In genomic region chr5:118029035-118029408, GRCm38 (mm10) we compare ENCODE assay signal across 8 mouse cellular contexts. TPM values are rescaled to one million over a fixed set of nuclear protein-coding genes. Genes with fewer than 3 reads are reported as not detected.
A peak's percentile ranks its signal among the peaks of the same experiment; 100 is the strongest.
DNase-seq lines count a peak whose midpoint lies in the region; ATAC-seq lines count a peak whose summit lies in the region.

No protein-coding gene starts in this region.

- no peak for ATAC-seq in liver, embryonic 11.5 days (replicated peaks; ENCODE audit: low FRiP score)
- 0 out of 2 replicates have a peak, but pooled peaks have one; percentile 19 for ATAC-seq in stomach, embryonic 15.5 days (ENCODE audit: insufficient read depth, low FRiP score, low read depth)

- no peak overlapping the region for H3K9ac ChIP-seq in liver, embryonic 11.5 days (ENCODE audit: low read depth, low read length)
- H3K9ac ChIP-seq in stomach, embryonic 15.5 days, result no peak overlapping the region

- peaks cover 56% of the 10 kb centered on the region for H3K27me3 ChIP-seq in liver, embryonic 11.5 days (replicated peaks; ENCODE audit: control insufficient read depth, insufficient read depth, low read length)
- peaks cover 46% of the 10 kb centered on the region for H3K27me3 ChIP-seq in stomach, embryonic 15.5 days (replicated peaks)

- peaks cover 24% of the 10 kb centered on the region for H3K4me1 ChIP-seq in liver, embryonic 11.5 days (replicated peaks; ENCODE audit: control insufficient read depth, insufficient read depth, low read length)
- peaks cover 33% of the 10 kb centered on the region for H3K4me1 ChIP-seq in stomach, embryonic 15.5 days

- peak overlapping the region; percentile 60 for H3K4me3 ChIP-seq in liver, embryonic 11.5 days (ENCODE audit: low read depth, low read length)
- peak overlapping the region; percentile 66 for H3K4me3 ChIP-seq in stomach, embryonic 15.5 days (replicated peaks)

- 6% methylated on average over 12 of the region's 12 CpGs for WGBS in liver, embryonic 11.5 days
- 5% methylated on average over 12 of the region's 12 CpGs for WGBS in stomach, embryonic 15.5 days

- H3K9me3 ChIP-seq in liver, embryonic 11.5 days (ENCODE audit: control insufficient read depth, low read length), result no peaks in the 10 kb centered on the region
- no peaks in the 10 kb centered on the region for H3K9me3 ChIP-seq in stomach, embryonic 15.5 days

- H3K27ac ChIP-seq in liver, embryonic 11.5 days (ENCODE audit: low read depth, low read length), result no peak overlapping the region
- no peak overlapping the region for H3K27ac ChIP-seq in stomach, embryonic 15.5 days

- H3K36me3 ChIP-seq in liver, embryonic 11.5 days (ENCODE audit: control insufficient read depth, insufficient read depth, low read length), result no peaks in the 10 kb centered on the region
- H3K36me3 ChIP-seq in stomach, embryonic 15.5 days, result no peaks in the 10 kb centered on the region

- DNase-seq in embryo, embryonic 9.5 days (ENCODE audit: extremely low spot score), result peak; percentile 28
- DNase-seq in embryo, embryonic 11 days, result no peak
- peak; percentile 16 for DNase-seq in right cerebral cortex, postnatal 25 days
- DNase-seq in right cerebral cortex, adult 18-20 months, result no peak
- no peak for DNase-seq in liver, embryonic 11.5 days (ENCODE audit: low spot score)
- DNase-seq in adrenal gland, adult 18-20 months (ENCODE audit: low spot score in 2 of 2), result no peak
- DNase-seq in left cerebral cortex, postnatal 14 days (ENCODE audit: low spot score in 2 of 2), result no peak

- peak overlapping the region; percentile 93 for H3K4me2 ChIP-seq in liver, embryonic 11.5 days
- peak overlapping the region; percentile 100 for H3K4me2 ChIP-seq in stomach, embryonic 15.5 days

- intact Hi-C loops in left cerebral cortex, postnatal 14 days (cut with DNase I), result no loop called here

RNA-seq across cellular contexts. Expression of gene Tesc, which starts 1.5 kb away (rescaled TPM):
- 1.7 and 2.2 TPM in 2 replicates for polyA plus RNA-seq in liver, embryonic 11.5 days (2014; fragmentation: Nextera tagmentation; extraction: Ambion mirVana)
- 16.0 and 17.7 TPM in 2 replicates for polyA plus RNA-seq in stomach, embryonic 15.5 days (2015; fragmentation: Nextera tagmentation; extraction: Ambion mirVana)
- 100 to 1,000 TPM; 149 to 166 TPM for total RNA-seq in adrenal gland, adult 18-20 months (2021)
- total RNA-seq in left cerebral cortex, postnatal 14 days (2021), result 10 to 100 TPM; 58.0 to 60.3 TPM

RNA-seq across cellular contexts. Expression of gene Fbxo21, which starts 52.5 kb away (rescaled TPM):
- 44.8 and 49.2 TPM in 2 replicates for polyA plus RNA-seq in liver, embryonic 11.5 days (2014; fragmentation: Nextera tagmentation; extraction: Ambion mirVana)
- 61.2 and 65.7 TPM in 2 replicates for polyA plus RNA-seq in stomach, embryonic 15.5 days (2015; fragmentation: Nextera tagmentation; extraction: Ambion mirVana)
- total RNA-seq in adrenal gland, adult 18-20 months (2021), result 10 to 100 TPM; 59.9 to 62.9 TPM
- 100 to 1,000 TPM; 113 to 118 TPM for total RNA-seq in left cerebral cortex, postnatal 14 days (2021)

Comparison
In these comparisons a context has a peak if more than half of its experiments do, and no peak if none do; other contexts are left out.
1. DNase-seq: peak in embryo, embryonic 9.5 days (single experiment) and right cerebral cortex, postnatal 25 days (single experiment); none in embryo, embryonic 11 days (single experiment), right cerebral cortex, adult 18-20 months (single experiment), liver, embryonic 11.5 days (single experiment), adrenal gland, adult 18-20 months (0 of 2) and left cerebral cortex, postnatal 14 days (0 of 2).